Mouse (Mus musculus): ENCODE measurements around the gene Olfr811.

Gene Olfr811

DNA sequence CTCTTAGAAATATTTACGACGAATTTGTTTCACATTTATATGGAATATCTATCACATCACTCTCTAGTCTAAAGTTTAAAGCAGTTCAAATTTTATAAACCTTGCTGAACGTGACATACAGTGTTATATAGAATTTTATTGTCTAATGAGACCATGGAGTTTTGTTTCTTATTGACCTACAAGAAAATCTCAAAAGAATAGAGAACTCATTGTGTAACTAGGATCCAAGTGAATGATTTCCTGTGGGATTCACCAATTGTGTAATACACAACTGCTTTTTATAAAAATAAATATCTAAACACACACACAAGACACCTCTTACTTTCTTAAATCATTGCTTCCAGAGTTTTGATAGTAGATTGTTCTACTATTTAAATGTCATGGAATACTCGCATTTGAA, at the start of gene Olfr811:
TSS of gene Olfr811 (minus strand) at position 101 of the 400 bp plus-strand sequence.
- DNase-seq = no peak

DNA sequence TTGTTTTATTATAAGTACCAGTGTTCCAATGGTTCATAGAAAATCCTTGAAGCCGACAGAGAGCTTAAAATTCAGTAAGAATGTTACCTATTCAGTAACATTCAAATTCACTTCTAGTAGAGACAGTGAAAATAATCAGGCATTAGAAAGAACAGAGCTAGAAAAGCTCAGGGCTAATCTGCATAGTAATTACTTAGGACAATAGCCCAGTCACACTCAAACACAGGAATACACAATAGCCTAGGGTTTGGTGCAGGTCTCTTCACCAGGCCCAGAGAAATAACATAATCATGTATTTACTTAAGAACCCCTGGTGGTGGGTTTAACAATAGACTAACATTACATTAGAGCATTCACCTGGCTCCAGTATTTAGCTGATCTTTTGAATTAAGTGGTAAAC, 43.1 kb upstream of the Olfr811 start:
- DNase-seq = no peak

DNA sequence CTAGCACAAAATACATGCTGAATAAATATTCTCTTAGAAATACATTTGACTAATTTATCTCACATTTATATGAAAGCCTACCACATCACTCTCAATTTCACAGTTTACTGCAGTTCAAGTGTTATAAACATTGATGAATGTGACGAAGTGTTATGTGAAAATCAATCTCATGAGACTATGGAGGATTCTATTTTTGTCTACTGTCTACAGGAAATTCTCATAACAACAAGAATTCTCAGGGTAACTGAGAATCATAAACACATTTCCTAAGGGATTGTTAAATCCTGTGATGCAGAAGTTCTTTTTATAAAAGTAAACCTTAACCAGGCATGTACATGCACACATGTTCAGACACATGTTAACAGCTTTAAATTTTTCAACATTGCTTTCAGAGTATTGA, 41.8 kb upstream of the Olfr811 start, which contains the start of gene Olfr812:
TSS of gene Olfr812 (minus strand) at position 101 of the 400 bp plus-strand sequence.
- no peak for DNase-seq

DNA sequence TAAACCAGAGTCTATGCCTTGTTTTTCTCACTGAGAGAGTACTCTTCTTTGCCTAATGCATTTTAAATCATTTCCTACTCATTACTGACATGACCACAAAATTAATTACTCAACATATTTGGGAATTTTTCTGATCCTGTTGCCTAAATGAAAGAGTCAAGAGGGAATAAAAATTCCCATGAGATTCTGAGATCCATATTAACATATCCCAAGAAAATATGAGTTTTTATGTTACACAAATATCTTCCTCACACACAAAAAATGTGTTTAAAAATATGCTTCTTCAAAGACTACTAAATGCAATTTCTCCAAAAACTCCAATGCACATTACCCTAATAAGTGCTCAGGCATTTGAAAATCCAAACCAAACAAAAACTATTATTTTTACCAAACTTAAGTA, 9.4 kb downstream of the Olfr811 start, which contains the start of gene Olfr810:
TSS of gene Olfr810 (minus strand) at position 101 of the 400 bp plus-strand sequence.
- no peak for DNase-seq

DNA sequence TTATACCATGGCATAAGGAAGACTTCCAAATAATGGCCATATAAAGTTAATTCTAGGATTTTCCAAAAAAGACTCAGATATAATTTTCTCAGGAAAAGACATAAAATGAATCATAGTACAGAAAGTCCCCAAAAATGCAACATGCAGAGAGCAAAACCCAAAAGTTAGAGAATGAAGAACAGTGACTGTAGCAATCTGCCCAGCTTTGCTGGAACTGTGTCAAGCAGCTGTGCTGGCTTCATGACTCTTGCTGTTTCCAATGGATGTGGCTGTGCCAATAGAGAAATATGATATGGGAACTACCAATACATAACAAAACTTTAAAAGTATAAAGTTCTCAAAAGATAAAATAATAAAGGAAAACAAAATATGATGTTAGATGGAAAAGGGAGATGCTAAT, 26.1 kb downstream of the Olfr811 start:
- DNase-seq = no peak

DNA sequence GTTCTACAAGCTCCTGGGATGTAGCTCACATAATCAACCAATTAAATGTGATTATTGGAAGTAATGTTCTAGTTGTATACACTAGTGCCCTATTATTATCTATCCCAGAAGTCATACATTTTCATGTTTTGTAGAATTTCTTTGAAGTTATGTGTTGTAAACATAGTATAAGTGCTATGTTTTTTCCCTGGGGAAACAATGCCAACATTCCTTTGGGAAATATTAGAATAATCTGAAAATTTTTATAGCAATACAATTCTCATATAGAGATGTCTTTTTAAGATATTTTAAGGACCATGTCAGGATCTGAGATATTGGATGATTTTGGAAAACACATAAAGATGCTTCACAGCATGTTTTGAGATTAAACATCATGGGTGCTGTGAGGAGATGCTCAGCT, 29.9 kb downstream of the Olfr811 start, which contains the start of gene Olfr809:
TSS of gene Olfr809 (plus strand) at position 301 of the 400 bp plus-strand sequence.
- no peak for DNase-seq

DNA sequence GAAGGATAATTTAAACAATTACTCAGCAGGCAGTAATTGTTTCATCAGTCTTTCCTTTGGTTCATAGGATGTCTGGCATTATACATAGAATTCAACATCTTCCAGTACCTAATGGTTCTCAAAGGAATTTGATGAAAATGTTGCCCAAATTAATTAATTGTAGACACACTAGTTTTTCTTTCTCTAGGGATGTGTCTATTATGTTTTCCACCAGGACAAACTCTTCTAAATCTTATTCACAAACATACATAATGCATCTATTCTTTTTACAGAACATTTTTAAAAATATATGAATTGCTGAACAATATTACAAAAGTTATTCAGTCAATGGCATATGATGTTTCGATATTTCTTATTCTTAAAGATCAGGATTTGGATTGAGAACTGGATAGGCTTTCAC, 39.0 kb downstream of the Olfr811 start, which contains the start of gene Olfr808:
TSS of gene Olfr808 (plus strand) at position 301 of the 400 bp plus-strand sequence.
- DNase-seq = no peak

DNA sequence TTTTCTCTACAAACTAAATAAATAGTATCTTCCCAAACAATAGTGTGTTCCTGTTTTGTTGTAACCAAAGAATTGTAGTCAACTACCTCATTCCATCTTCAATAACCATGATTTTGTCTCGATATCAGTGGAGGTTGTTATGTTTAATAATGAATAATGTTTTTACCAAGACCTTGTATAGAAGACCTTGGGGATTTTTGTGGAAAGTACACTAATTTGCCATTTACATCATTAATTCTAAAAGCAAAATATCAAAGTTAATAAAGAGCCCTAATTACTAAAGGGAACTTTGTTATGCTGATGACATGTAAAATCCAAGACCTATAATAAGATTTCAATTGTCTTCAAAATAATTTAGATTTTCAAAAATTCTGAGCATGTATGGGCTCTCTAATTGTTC, 46.5 kb downstream of the Olfr811 start, which contains the start of gene Olfr807:
TSS of gene Olfr807 (minus strand) at position 101 of the 400 bp plus-strand sequence.
- no peak for DNase-seq
